Mouse (Mus musculus): ENCODE measurements around the gene Mvb12b.

The Mvb12b gene

GRCm38 (mm10) chr2:33895829-33896228, 8.1 kb upstream of the Mvb12b start:
- CTCF ChIA-PET: interaction anchor here in 2 of 4 experiments (0.6 to 1.5 kb wide), 2 partner anchors 12 to 64 kb away, joined by 3 read pairs; no protein-coding TSS in a partner anchor
- POLR2A ChIA-PET: interaction anchor here in 2 of 4 experiments (1.0 to 1.5 kb wide), 4 partner anchors 19 to 29 kb away, joined by 3 to 4 read pairs (median 4); no protein-coding TSS in a partner anchor

- POLR2A ChIA-PET: interaction anchor here in 2 of 4 experiments (0.7 to 2.9 kb wide), 5 partner anchors 11 to 25 kb away, joined by 3 to 8 read pairs (median 3); no protein-coding TSS in a partner anchor
- CTCF ChIA-PET: interaction anchor here in 3 of 4 experiments (0.6 to 1.7 kb wide), 5 partner anchors 9 to 997 kb away, joined by 3 to 5 read pairs (median 3); no protein-coding TSS in a partner anchor
These were observed 5.4 kb upstream of the Mvb12b start for GRCm38 (mm10) chr2:33893151-33893550.

DNA sequence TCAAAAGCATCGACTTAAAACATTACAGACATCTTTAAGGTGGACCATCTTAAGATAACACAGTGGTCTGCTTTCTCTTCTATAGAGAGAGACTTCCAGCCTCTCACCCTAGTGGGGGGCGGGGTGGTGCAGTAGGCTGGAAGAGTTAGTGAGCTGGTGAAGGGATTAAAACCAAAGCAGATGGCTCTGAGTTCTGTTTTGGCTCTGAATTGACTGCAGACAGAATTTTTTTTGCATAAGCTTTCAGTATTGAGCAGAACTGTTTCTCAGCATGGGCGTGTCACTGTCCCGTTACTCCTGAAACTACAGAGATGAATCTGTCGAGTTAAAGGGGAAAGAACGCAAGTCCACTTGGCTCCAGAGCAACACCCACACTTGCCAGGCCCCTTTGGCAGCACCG, 4.6 kb upstream of the Mvb12b start:
- ChIA-PET CTCF (interaction anchor here in 3 of 4 experiments (0.6 to 1.7 kb wide), 4 partner anchors 8 to 124 kb away, joined by 3 to 5 read pairs (median 4); no protein-coding TSS in a partner anchor), POLR2A (interaction anchor here in 1 of 4 experiments (1.3 to 2.9 kb wide), 2 partner anchors 10 to 26 kb away, joined by 3 to 8 read pairs; no protein-coding TSS in a partner anchor)

GRCm38 (mm10) chr2:33888100-33888385, 297 bp upstream of the Mvb12b start:
- ChIA-PET CTCF (no interaction called here), POLR2A (interaction anchor here in 2 of 4 experiments (1.8 to 4.1 kb wide), 3 partner anchors 11 to 13 kb away, joined by 4 to 24 read pairs (median 13); no protein-coding TSS in a partner anchor)

DNA sequence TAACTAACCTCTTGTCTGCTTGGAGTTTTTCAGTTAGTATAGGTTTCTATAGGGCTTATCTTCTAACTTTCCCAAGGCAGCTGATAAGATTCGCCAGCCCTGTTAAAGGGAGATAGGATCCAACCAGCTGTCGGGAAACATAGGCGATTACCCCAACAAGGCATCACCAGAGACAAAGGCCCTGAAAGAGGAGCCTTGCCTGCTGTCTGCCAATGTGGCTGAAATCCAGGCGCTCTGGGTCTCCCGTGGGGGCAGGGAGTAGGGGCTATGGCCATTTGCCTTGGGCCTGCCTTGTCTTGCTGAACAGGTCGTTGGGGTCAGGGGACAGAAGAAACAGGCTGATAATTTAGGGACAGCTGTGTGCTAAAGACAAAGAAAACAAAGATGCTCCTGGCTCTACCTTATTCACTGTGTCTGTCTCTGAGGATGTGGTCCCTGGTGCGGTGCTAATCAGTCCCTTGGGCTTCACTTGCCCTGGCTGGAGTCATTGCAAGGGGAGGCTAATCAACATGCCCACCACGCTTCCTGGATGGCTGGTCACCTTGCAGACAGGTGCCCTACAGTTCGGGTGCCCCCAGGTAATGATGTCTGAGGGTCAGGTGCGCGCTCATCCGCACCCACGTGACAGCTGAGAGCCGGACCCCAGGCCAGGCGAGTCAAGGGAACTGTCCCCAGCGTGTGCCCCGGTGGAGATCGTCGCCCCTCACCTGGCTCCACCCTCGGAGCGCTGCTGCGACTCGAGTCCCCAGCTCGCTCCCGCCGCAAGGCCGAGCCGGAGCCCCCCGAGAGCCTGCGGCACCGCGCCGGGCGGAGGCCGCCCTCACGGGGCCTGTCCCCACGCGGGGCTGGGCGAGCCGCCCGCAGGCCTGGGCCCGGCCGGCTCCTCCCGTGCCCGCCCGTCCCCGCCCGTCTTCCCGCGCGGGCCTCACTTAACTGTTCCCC, 1.1 kb downstream of the Mvb12b start:
- CTCF ChIA-PET: no interaction called here
- POLR2A ChIA-PET: interaction anchor here in 2 of 4 experiments (0.5 to 4.1 kb wide), 5 partner anchors 9 to 122 kb away, joined by 3 to 24 read pairs (median 4); no protein-coding TSS in a partner anchor

DNA sequence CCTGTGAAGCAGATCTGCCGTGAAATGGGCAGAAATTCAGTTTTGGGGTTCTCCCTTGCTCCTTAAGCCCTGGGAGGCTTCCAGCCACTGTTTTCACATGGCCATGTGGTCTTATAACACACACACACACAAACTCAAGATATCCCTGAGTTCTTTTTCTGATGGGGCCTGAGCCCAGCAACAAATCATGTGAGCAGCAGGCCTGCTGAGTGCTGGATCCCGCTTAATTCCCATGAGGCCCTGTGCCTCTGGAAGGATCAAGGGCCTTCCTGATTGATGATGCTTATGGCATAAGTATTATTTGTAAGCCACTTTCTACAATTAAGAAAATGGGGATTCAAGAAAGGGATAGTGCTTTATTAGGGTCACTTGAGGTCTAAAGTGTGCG, 2.5 kb downstream of the Mvb12b start:
- POLR2A ChIA-PET: interaction anchor here in 2 of 4 experiments (1.4 to 4.1 kb wide), 3 partner anchors 9 to 10 kb away, joined by 6 to 24 read pairs (median 7); no protein-coding TSS in a partner anchor

DNA sequence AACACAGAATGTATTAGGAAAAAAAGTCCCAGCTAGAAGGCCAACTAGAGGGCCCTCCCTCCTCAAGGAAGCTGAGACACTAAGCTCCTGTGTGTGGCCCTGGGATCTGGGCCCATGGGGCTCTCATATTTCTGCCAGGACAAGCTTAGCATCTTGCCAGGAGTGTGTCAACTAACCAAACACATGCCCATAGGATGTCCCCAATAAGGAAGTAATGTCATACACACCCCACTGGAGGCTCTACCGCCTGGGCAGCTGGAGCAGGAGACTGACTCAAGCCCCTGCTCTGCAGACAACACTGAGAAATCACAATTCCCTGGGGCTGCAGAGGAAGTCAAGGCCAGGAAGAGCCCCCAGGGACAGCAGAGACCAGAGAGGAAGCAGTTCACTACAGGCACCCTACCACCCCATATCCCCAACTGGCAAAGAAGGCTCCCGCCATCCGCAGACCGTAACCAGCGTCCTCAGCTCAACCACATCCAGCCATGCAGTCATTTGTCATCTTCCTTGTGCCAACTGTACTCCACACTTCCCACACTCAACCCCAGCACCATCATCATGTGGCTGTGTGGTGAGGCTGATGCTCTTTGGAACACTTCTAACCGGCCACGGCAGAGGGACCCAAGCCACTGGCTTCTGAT, 3.0 kb downstream of the Mvb12b start:
- POLR2A ChIA-PET: interaction anchor here in 2 of 4 experiments (0.6 to 4.1 kb wide), 7 partner anchors 8 to 652 kb away, joined by 3 to 24 read pairs (median 4); no protein-coding TSS in a partner anchor
- CTCF ChIA-PET: interaction anchor here in 1 of 4 experiments (1.2 kb wide), 1 partner anchor 9 kb away, joined by 4 read pairs; no protein-coding TSS in a partner anchor

More for the DNA sequence above, 2.5 kb downstream of the Mvb12b start:
- CTCF ChIA-PET: interaction anchor here in 1 of 4 experiments (1.2 kb wide), 1 partner anchor 8 kb away, joined by 4 read pairs; no protein-coding TSS in a partner anchor

GRCm38 (mm10) chr2:33879223-33879622, 8.5 kb downstream of the Mvb12b start:
- ChIA-PET CTCF (interaction anchor here in 2 of 4 experiments (0.5 to 1.3 kb wide), 2 partner anchors 39 to 731 kb away, joined by 3 to 4 read pairs; no protein-coding TSS in a partner anchor), POLR2A (interaction anchor here in 2 of 4 experiments (0.5 to 1.5 kb wide), 4 partner anchors 14 to 432 kb away, joined by 3 to 4 read pairs (median 3); no protein-coding TSS in a partner anchor)

- CTCF ChIA-PET: interaction anchor here in 1 of 4 experiments (1.3 kb wide), 1 partner anchor 40 kb away, joined by 3 read pairs; no protein-coding TSS in a partner anchor
- POLR2A ChIA-PET: interaction anchor here in 1 of 4 experiments (0.5 to 2.7 kb wide), 3 partner anchors 9 to 432 kb away, joined by 3 to 13 read pairs (median 3); partner anchors contain the start of gene Mvb12b
These were observed 9.3 kb downstream of the Mvb12b start for GRCm38 (mm10) chr2:33878437-33878836.

DNA sequence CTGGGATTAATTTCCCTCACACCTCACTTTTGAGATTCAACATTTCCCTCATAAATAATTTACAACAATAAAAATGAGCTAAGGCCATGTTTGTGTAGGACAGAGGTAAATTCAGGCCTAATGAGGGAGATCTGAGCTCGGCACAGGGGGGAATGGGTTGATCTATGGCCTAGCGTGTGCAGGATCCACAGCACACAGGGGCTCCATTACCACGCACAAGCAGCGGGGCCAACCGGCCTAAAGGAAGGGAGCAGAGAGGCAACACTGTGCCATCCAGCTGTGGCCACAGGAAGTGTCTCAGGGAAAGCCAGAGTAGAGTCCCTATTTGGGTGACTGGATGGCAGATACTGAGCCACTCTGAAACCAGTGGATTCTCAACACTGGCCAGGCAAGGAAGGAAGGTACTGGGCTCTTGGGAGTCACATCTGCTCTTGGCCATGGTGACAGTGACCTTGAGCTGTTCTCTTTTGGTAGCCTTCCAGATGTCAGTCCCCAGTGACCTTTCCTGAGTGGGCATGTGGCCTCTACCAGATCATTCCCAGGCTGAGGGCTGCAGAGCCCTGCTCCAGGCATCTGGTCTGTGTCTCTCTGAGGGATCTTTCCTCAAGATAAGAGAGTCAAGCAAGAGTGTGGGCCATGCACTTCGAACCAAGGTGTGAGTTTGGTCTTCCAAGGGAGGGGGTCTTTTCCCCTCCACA, 9.9 kb downstream of the Mvb12b start:
- CTCF ChIA-PET: interaction anchor here in 2 of 4 experiments (0.6 to 1.3 kb wide), 2 partner anchors 40 to 196 kb away, joined by 3 to 10 read pairs; no protein-coding TSS in a partner anchor

GRCm38 (mm10) chr2:33876529-33877290, 11.0 kb downstream of the Mvb12b start:
- ChIA-PET CTCF (interaction anchor here in 3 of 4 experiments (0.5 to 1.3 kb wide), 5 partner anchors 10 to 183 kb away, joined by 3 to 5 read pairs (median 3); no protein-coding TSS in a partner anchor), POLR2A (interaction anchor here in 3 of 4 experiments (0.6 to 4.0 kb wide), 17 partner anchors 8 to 943 kb away, joined by 3 to 24 read pairs (median 4); partner anchors contain the start of genes Mvb12b (in 2 of the 3), Hspa5 (in 1 of the 3), Lrsam1 (in 1 of the 3) and Pbx3 (in 1 of the 3))

More for the DNA sequence above, 9.9 kb downstream of the Mvb12b start:
- POLR2A ChIA-PET: interaction anchor here in 2 of 4 experiments (2.7 to 4.0 kb wide), 2 partner anchors 8 to 9 kb away, joined by 13 to 24 read pairs; partner anchors contain the start of gene Mvb12b (in 2 of the 2)

DNA sequence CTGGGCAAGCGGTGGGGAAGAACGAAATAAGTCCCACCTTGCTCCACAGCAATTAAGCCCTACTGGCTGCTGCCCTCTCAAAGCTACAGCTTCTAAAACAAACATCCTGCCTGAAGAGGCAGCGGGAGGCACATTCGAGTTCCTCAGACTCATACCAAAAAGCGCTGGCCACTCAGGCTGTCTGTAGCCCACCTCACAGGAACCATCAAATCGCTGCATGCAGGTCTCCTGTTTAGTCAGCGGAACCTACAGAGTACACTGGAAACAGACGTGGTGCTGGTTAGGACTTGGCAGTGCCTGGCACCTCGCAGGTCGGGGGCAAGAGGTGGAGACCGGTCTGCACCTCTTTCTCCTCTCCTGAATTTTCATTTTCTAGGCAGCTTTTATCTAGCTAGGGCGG, 12.2 kb downstream of the Mvb12b start:
- POLR2A ChIA-PET: interaction anchor here in 2 of 4 experiments (0.8 to 4.0 kb wide), 6 partner anchors 9 to 896 kb away, joined by 3 to 24 read pairs (median 6); partner anchors contain the start of genes Hspa5 (in 1 of the 2) and Mvb12b (in 1 of the 2)
- CTCF ChIA-PET: interaction anchor here in 1 of 4 experiments (0.8 kb wide), 1 partner anchor 49 kb away, joined by 4 read pairs; no protein-coding TSS in a partner anchor

DNA sequence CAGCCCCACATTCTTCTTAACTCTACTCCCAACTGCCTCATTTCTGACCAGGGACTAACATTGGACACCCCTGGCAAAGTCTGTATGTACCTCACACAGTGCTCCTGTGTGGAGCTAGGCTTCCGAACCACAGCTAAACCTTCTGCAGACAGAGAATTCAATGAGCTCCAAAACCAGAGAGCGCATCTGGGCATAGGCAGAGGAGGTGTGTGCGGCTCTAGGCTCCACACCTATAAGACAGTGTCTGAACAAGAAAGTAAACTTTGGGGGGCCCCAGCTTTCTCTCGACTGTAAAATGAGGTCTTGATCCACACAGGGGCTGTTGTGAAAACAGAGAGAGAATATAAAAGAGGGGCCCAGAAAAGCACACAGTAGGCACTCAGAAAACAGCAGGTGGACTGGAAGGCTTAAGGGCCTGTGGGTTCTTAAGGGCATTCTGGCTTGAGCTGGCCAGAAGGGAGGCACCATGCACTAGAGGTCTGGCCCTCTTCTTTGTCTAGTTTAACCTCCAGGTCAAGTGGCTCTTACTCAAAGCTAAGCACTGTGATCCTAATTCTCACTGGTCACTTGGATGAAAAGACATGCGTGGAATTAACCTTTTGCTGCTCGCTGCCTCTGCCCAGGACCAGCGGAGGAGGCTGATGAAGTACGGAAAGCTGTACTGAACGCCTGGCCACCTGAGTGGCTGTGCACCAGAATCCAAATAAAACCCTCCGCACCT, 12.7 kb downstream of the Mvb12b start:
- ChIA-PET CTCF (interaction anchor here in 1 of 4 experiments (0.8 to 1.3 kb wide), 2 partner anchors 11 to 49 kb away, joined by 3 to 4 read pairs; no protein-coding TSS in a partner anchor), POLR2A (interaction anchor here in 3 of 4 experiments (0.5 to 4.0 kb wide), 9 partner anchors 8 to 238 kb away, joined by 3 to 24 read pairs (median 4); partner anchors contain the start of gene Mvb12b (in 1 of the 3))

DNA sequence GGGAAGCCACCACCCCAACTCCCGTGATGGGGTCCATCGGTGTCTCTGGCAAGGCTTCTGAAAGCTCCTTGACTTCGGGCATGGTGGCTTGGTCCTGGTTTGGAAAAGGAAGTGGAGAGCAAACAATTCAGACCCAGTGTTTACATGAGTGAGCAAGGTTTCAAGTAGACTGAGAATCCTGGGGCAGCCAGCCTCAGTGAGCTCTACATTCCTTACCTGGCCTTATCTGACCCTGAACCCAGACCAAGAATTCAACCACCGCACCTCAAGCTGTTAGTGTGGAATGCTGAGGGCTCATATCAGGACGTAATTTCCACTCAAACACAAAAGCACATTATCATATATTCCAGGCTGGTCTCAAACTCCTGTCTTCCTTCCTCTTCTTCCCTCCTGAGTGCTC, 13.4 kb downstream of the Mvb12b start:
- CTCF ChIA-PET: interaction anchor here in 1 of 4 experiments (1.3 kb wide), 1 partner anchor 10 kb away, joined by 3 read pairs; no protein-coding TSS in a partner anchor
- POLR2A ChIA-PET: interaction anchor here in 3 of 4 experiments (0.5 to 4.0 kb wide), 8 partner anchors 9 to 237 kb away, joined by 3 to 24 read pairs (median 4); partner anchors contain the start of gene Mvb12b (in 1 of the 3)

DNA sequence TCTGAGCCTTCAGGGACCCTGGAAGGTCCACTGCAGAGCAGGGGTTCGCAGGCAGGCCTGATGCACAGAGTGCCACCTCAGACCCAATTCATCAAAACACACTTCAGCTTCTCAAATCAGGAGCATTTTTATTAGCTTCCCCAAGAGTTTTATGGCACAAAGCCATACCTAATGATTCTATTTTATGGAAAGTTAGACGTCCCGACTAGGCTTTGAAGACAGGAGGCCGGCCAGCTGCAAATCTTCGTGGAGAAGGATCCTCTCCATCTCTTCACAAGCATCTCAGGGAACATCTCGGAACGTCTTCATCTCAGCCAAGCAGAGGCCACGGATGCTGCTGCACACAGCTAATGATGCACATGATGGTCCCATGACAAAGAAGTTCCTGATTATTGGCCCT, 14.2 kb downstream of the Mvb12b start:
- CTCF ChIA-PET: interaction anchor here in 2 of 4 experiments (0.5 kb wide), 2 partner anchors 11 to 29 kb away, joined by 3 read pairs; no protein-coding TSS in a partner anchor
- POLR2A ChIA-PET: interaction anchor here in 3 of 4 experiments (0.6 to 2.4 kb wide), 9 partner anchors 8 to 67 kb away, joined by 3 to 8 read pairs (median 3); no protein-coding TSS in a partner anchor
